Mouse (Mus musculus) forebrain, embryonic 11.5 days (tissue): ENCODE measurements around the gene Abhd14b. TPM values are rescaled to one million over a fixed set of nuclear protein-coding genes. Genes with fewer than 3 reads are reported as not detected.

ENCODE experiments used
- ATAC-seq: fragments of 200-750 bp; cut with Nextera tagmentation; replicated peaks from 2 replicates; pipeline ENCODE4 v1.8.0; 2017; ENCODE audit warnings: moderate TSS enrichment; ENCODE audit not compliant: low FRiP score
- DNase-seq: peaks from one replicate; pipeline ENCODE4 v3.0.0-alpha.2; 2017; ENCODE audit warnings: low spot score
- H3K27ac ChIP-seq: fragments of 300-500 bp; sonication (generic); 2 replicates; pipeline ENCODE4 v1.5.1; 2014; ENCODE audit warnings: low read depth, low read length
- H3K27me3 ChIP-seq: fragments of 300-500 bp; sonication (generic); 2 replicates; pipeline ENCODE4 v1.6.1; 2014; ENCODE audit warnings: mild to moderate bottlenecking, low read length, mixed read lengths; ENCODE audit not compliant: control insufficient read depth, insufficient read depth
- H3K36me3 ChIP-seq: fragments of 300-500 bp; sonication (generic); 2 replicates; pipeline ENCODE4 v1.6.1; 2014; ENCODE audit warnings: mild to moderate bottlenecking, low read length, moderate library complexity, mixed read lengths; ENCODE audit not compliant: control insufficient read depth, insufficient read depth
- H3K4me1 ChIP-seq: fragments of 300-500 bp; sonication (generic); replicated peaks from 2 replicates; pipeline ENCODE4 v1.6.1; 2014; ENCODE audit warnings: low read length, mixed read lengths; ENCODE audit not compliant: control insufficient read depth, insufficient read depth
- H3K4me2 ChIP-seq: fragments of 300-500 bp; sonication (generic); 2 replicates; pipeline ENCODE4 v1.6.1; 2014; ENCODE audit warnings: low read depth, mild to moderate bottlenecking, low read length, moderate library complexity, mixed read lengths; ENCODE audit not compliant: severe bottlenecking
- H3K4me3 ChIP-seq: fragments of 300-500 bp; sonication (generic); 2 replicates; pipeline ENCODE4 v1.5.1; 2014; ENCODE audit warnings: low read depth, low read length
- H3K9ac ChIP-seq: fragments of 300-500 bp; sonication (generic); 2 replicates; pipeline ENCODE4 v1.6.1; 2014; ENCODE audit warnings: low read length
- H3K9me3 ChIP-seq: fragments of 300-500 bp; sonication (generic); 2 replicates; pipeline ENCODE4 v1.6.1; 2016; ENCODE audit warnings: low read length, mixed read lengths; ENCODE audit not compliant: control insufficient read depth
- WGBS: fragments of 180-500 bp; shearing (Covaris S2); extraction: QIAGEN DNeasy Blood & Tissue Kit; methylation state at CpG from one replicate; pipeline ENCODE4 v1.1.7; 2014; 5-methylcytosine and 5-hydroxymethylcytosine counted together
- polyA plus RNA-seq: library from polyadenylated mRNA; unstranded; fragments of >200 nt; fragmentation: Nextera tagmentation; extraction: Ambion mirVana; gene quantifications from 2 replicates; pipeline ENCODE4 v1.2.1, GENCODE M21; 2014

Gene Abhd14b
- polyA plus RNA-seq, 1 experiment from 2014 or later, result 4.7 TPM

GRCm38 (mm10) chr9:106409096-106409495 lies 38.2 kb upstream of the Abhd14b start:
- no peaks in the 10 kb centered on the region for H3K36me3 ChIP-seq
- H3K4me2 ChIP-seq, result no peak overlapping the region
- no peak overlapping the region for H3K9ac ChIP-seq
- H3K9me3 ChIP-seq, result no peaks in the 10 kb centered on the region
- H3K27ac ChIP-seq, result no peak overlapping the region
- H3K4me3 ChIP-seq, result no peak overlapping the region
- H3K4me1 ChIP-seq, result peaks cover 12% of the 10 kb centered on the region; the same call in 1 of the 2 replicates
- DNase-seq, result no peak
- H3K27me3 ChIP-seq, result no peaks in the 10 kb centered on the region
- over 99% methylated on average over 4 of the region's 4 CpGs for WGBS
- ATAC-seq, result no peak; the same call in 1 of the 2 replicates

- Histone ChIP-seq H3K27ac (peak overlapping the region; percentile 4; the same call in 1 of the 2 replicates), H3K4me3 (no peak overlapping the region), H3K4me1 (peaks cover 10% of the 10 kb centered on the region; the same call in 1 of the 2 replicates), H3K27me3 (no peaks in the 10 kb centered on the region), H3K4me2 (no peak overlapping the region), H3K9me3 (no peaks in the 10 kb centered on the region), H3K9ac (no peak overlapping the region), H3K36me3 (no peaks in the 10 kb centered on the region)
- DNase-seq (peak; percentile 69), ATAC-seq (peak; percentile 80)
- 36% methylated on average over 2 of the region's 2 CpGs for WGBS
Measured at GRCm38 (mm10) chr9:106410086-106410650, 37.1 kb upstream of the Abhd14b start.

- no peak overlapping the region for H3K9ac ChIP-seq
- H3K27me3 ChIP-seq, result no peaks in the 10 kb centered on the region
- no peak overlapping the region for H3K4me2 ChIP-seq
- 80% methylated on average over 9 of the region's 9 CpGs for WGBS
- H3K36me3 ChIP-seq, result no peaks in the 10 kb centered on the region
- H3K4me1 ChIP-seq, result peaks cover 10% of the 10 kb centered on the region; the same call in 1 of the 2 replicates
- no peak overlapping the region for H3K27ac ChIP-seq
- ATAC-seq, result no peak
- no peak overlapping the region for H3K4me3 ChIP-seq
- no peaks in the 10 kb centered on the region for H3K9me3 ChIP-seq
- DNase-seq, result no peak
Measured at GRCm38 (mm10) chr9:106411091-106411594, 36.1 kb upstream of the Abhd14b start.

GRCm38 (mm10) chr9:106411729-106412128 lies 35.5 kb upstream of the Abhd14b start:
- Histone ChIP-seq H3K36me3 (no peaks in the 10 kb centered on the region), H3K27ac (no peak overlapping the region), H3K9me3 (no peaks in the 10 kb centered on the region), H3K9ac (no peak overlapping the region), H3K27me3 (no peaks in the 10 kb centered on the region), H3K4me2 (no peak overlapping the region), H3K4me3 (no peak overlapping the region), H3K4me1 (peaks cover 10% of the 10 kb centered on the region; the same call in 1 of the 2 replicates)
- WGBS, result 82% methylated on average over 6 of the region's 6 CpGs
- DNase-seq, result no peak
- ATAC-seq, result no peak

- 71% methylated on average over 3 of the region's 3 CpGs for WGBS
- ATAC-seq, result no peak
- Histone ChIP-seq H3K27me3 (no peaks in the 10 kb centered on the region), H3K4me2 (no peak overlapping the region), H3K27ac (no peak overlapping the region), H3K36me3 (no peaks in the 10 kb centered on the region), H3K4me3 (no peak overlapping the region), H3K4me1 (peaks cover 10% of the 10 kb centered on the region; the same call in 1 of the 2 replicates), H3K9ac (no peak overlapping the region), H3K9me3 (no peaks in the 10 kb centered on the region)
- DNase-seq, result no peak
Measured at GRCm38 (mm10) chr9:106412210-106412609, 35.0 kb upstream of the Abhd14b start.

GRCm38 (mm10) chr9:106413606-106414005 lies 33.7 kb upstream of the Abhd14b start:
- 91% methylated on average over 5 of the region's 5 CpGs for WGBS
- Histone ChIP-seq H3K4me3 (no peak overlapping the region), H3K27me3 (no peaks in the 10 kb centered on the region), H3K9me3 (no peaks in the 10 kb centered on the region), H3K4me1 (peaks cover 15% of the 10 kb centered on the region; the same call in 1 of the 2 replicates), H3K9ac (no peak overlapping the region), H3K36me3 (no peaks in the 10 kb centered on the region), H3K27ac (no peak overlapping the region), H3K4me2 (no peak overlapping the region)
- DNase-seq, result no peak
- no peak for ATAC-seq

GRCm38 (mm10) chr9:106416826-106417225 lies 30.4 kb upstream of the Abhd14b start:
- no peaks in the 10 kb centered on the region for H3K36me3 ChIP-seq
- no peak overlapping the region for H3K9ac ChIP-seq
- H3K4me2 ChIP-seq, result no peak overlapping the region
- no peaks in the 10 kb centered on the region for H3K9me3 ChIP-seq
- peaks cover 21% of the 10 kb centered on the region for H3K4me1 ChIP-seq
- WGBS, result 94% methylated on average over 6 of the region's 6 CpGs
- H3K27ac ChIP-seq, result no peak overlapping the region
- H3K27me3 ChIP-seq, result no peaks in the 10 kb centered on the region
- ATAC-seq, result no peak
- H3K4me3 ChIP-seq, result no peak overlapping the region
- no peak for DNase-seq

GRCm38 (mm10) chr9:106417841-106418625 lies 29.2 kb upstream of the Abhd14b start:
- H3K27ac ChIP-seq, result no peak overlapping the region
- ATAC-seq, result peak; percentile 31; the same call in 1 of the 2 replicates
- peak overlapping the region; percentile 45 for H3K4me2 ChIP-seq

More at GRCm38 (mm10) chr9:106417841-106418625, 29.2 kb upstream of the Abhd14b start:
- Histone ChIP-seq H3K9me3 (no peaks in the 10 kb centered on the region), H3K27me3 (no peaks in the 10 kb centered on the region), H3K9ac (peak overlapping the region; percentile 58), H3K4me3 (peak overlapping the region; percentile 11), H3K4me1 (peaks cover 21% of the 10 kb centered on the region), H3K36me3 (no peaks in the 10 kb centered on the region)
- peak; percentile 81 for DNase-seq
- 17% methylated on average over 29 of the region's 29 CpGs for WGBS
